Mouse (Mus musculus) embryonic fibroblast, embryonic 13.5 days (primary cell): ENCODE measurements around the gene Gga1.

Experiments
- CTCF ChIP-seq: IDR thresholded peaks from 2 replicates; pipeline ENCODE4 v1.5.1; 2011; ENCODE audit warnings: mild to moderate bottlenecking, control low read depth, low read length, moderate library complexity, borderline replicate concordance; ENCODE audit not compliant: insufficient read depth
- POLR2A ChIP-seq: IDR thresholded peaks from 2 replicates; pipeline ENCODE4 v1.6.1; 2011; ENCODE audit warnings: low read depth, mild to moderate bottlenecking, control low read depth, low read length, moderate library complexity

DNA sequence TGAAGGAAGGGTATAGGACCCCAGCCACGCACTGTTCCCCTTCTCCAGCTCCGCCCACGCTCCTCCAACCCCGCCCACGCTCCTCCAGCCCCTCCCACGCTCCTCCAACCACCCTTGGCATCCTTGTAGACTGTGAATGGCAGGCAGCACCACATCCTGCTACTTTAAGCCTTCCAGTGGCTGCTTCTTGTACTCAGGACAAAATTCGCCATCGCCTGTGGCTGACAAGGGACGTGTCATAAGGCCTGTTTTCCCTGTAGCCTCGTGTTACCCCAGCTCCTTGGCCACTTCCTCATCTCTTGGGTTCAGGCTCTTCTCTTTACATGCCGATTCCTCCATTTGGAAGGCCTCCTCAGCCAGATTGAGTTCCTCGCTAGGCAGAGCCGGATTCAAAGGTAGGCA lies 13.1 kb upstream of the Gga1 start:
- no peak for TF ChIP-seq CTCF
- TF ChIP-seq POLR2A = no peak
